Mouse (Mus musculus) C2C12 (cell line): ENCODE results near the gene Lnx1. TPM values are rescaled to one million over a fixed set of nuclear protein-coding genes. Genes with fewer than 3 reads are reported as not detected.

Experiments used
- H3K27me3 ChIP-seq: one replicate; pipeline ENCODE4 v1.6.1; 2011; ENCODE audit not compliant: control insufficient read depth, insufficient read depth, insufficient read length
- H3K36me3 ChIP-seq: one replicate; pipeline ENCODE4 v1.6.1; 2011; ENCODE audit not compliant: control insufficient read depth, insufficient read depth
- H3K4me3 ChIP-seq: one replicate; pipeline ENCODE4 v1.5.1; 2011; ENCODE audit warnings: mild to moderate bottlenecking, control low read depth; ENCODE audit not compliant: poor library complexity, insufficient read depth, severe bottlenecking
- H3K79me2 ChIP-seq: one replicate; pipeline ENCODE4 v1.6.1; 2011; ENCODE audit not compliant: control insufficient read depth, insufficient read depth
- H3K79me3 ChIP-seq: one replicate; pipeline ENCODE4 v1.6.1; 2011; ENCODE audit warnings: low read depth, control low read depth
- H3ac ChIP-seq: one replicate; pipeline ENCODE3; 2011; ENCODE audit warnings: low read depth; ENCODE audit not compliant: control insufficient read depth, insufficient read length
- CEBPB ChIP-seq: IDR thresholded peaks from one replicate; pipeline ENCODE4 v1.6.1; 2011; ENCODE audit warnings: low read depth, mild to moderate bottlenecking, control low read depth, moderate library complexity
- CTCF ChIP-seq: IDR thresholded peaks from one replicate; pipeline ENCODE4 v1.5.1; 2011; ENCODE audit not compliant: control insufficient read depth, insufficient read depth, insufficient read length
- FOSL1 ChIP-seq: IDR thresholded peaks from one replicate; pipeline ENCODE4 v1.8.0; 2011; ENCODE audit warnings: mild to moderate bottlenecking, low read length; ENCODE audit not compliant: poor library complexity, insufficient read depth, severe bottlenecking
- MAX ChIP-seq: IDR thresholded peaks from one replicate; pipeline ENCODE4 v1.6.1; 2011; ENCODE audit warnings: mild to moderate bottlenecking, control low read depth
- MYOD1 ChIP-seq: IDR thresholded peaks from one replicate; pipeline ENCODE4 v1.6.1; 2011; ENCODE audit warnings: low read depth; ENCODE audit not compliant: control insufficient read depth, insufficient read length
- MYOG ChIP-seq: IDR thresholded peaks from one replicate; pipeline ENCODE4 v1.6.1; 2011; ENCODE audit not compliant: control insufficient read depth, insufficient read length; ENCODE audit errors: extremely low read depth
- USF1 ChIP-seq: IDR thresholded peaks from one replicate; pipeline ENCODE4 v1.6.1; 2011; ENCODE audit warnings: low read depth, mild to moderate bottlenecking, control low read depth, moderate library complexity
- long read RNA-seq, 2 experiments: library from polyadenylated mRNA; unstranded; transcript quantifications; one replicate each; pipeline ENCODE4 v2.0.0; 2019 to 2020
- polyA plus RNA-seq: library from polyadenylated mRNA; unstranded; fragments of >200 nt; fragmentation: generic; extraction: Trizol; gene quantifications from one replicate; pipeline ENCODE4 v1.2.1, GENCODE M21; 2012; ENCODE audit warnings: missing spikeins

The Lnx1 gene
- polyA plus RNA-seq, result 0.02 TPM
- long read RNA-seq, experiment 1, result 0 reads
- long read RNA-seq, experiment 2, result 0 reads

DNA sequence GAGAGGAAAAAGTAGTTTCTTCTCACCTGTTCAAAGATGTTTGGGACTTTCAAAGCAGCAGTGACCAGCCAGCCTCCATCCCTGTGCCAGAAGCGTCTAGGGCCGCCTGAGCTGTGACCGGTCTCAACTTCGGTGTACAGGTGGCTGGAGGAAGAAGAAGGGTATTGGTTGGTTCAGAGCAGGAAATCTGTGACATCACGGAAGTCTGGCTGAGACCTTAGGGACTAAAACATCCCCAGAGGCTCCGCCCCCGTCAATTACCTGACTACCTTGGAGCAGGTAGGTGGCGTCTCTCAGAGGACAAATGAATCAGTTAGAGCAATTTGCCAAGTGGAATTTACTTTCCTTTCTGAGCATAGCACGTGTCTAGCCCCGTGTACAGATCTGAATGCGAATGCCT is at the start of gene Lnx1:
Lnx1 (minus strand) TSS at position 147 of the 400 bp plus-strand sequence.
- no peaks in the 10 kb centered on the region for H3K79me2 ChIP-seq
- H3K79me3 ChIP-seq, result no peaks in the 10 kb centered on the region
- no peak within 1 kb of the TSS for H3K4me3 ChIP-seq
- no peaks in the 10 kb centered on the region for H3K27me3 ChIP-seq
- no peak within 1 kb of the TSS for H3ac ChIP-seq
- TF ChIP-seq MAX, result no peak
- TF ChIP-seq MYOD1, result no peak
- TF ChIP-seq USF1, result no peak
- TF ChIP-seq MYOG, result no peak
- no peak for TF ChIP-seq CEBPB
- no peak for TF ChIP-seq FOSL1
- TF ChIP-seq CTCF, result no peak
- no peaks in the 10 kb centered on the region for H3K36me3 ChIP-seq

DNA sequence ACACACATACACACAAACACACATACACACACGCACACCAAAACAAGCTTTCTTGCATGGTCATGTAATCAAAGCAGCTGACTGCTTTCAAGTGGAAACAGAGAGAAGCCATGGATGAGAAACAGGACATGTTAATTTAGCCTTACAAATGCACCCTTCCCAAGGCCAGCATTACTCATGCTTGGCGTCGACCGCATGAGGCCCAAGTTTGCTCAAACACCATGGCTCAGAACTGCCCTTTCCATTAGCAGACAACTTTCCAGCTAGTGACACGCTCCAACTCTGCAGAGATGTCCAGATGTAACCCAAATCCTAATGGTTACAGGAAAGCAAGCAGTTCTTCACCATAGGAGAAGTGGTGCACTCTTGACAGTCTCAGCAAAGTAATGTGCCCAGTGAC is 47.8 kb upstream of the Lnx1 start:
- TF ChIP-seq USF1 (no peak), CTCF (no peak), MAX (no peak), CEBPB (no peak), MYOG (no peak), MYOD1 (no peak), FOSL1 (no peak)
- H3K27me3 ChIP-seq, result no peaks in the 10 kb centered on the region
- H3K79me2 ChIP-seq, result no peaks in the 10 kb centered on the region

DNA sequence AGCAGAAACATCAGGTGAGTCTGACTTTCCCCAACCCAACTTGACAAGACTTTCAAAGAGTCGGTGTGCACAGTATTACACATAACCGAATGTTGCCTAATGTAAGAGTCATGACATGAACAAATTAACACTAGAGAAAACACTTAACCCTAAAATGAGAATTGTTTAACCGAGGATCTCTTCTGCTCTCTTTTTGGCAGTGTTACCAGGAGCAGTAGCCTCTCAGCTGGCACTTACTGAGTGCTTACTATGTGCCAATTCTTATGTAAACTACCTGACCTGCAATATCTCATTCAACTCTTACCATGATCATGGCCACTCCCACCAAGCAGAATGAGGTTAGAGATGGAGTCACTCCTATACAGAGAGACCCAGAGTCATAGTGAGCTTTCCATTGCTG is 44.8 kb upstream of the Lnx1 start:
- H3K79me3 ChIP-seq, result no peaks in the 10 kb centered on the region

More for the DNA sequence above, 47.8 kb upstream of the Lnx1 start:
- Histone ChIP-seq H3K4me3 (no peak overlapping the region), H3K79me3 (no peaks in the 10 kb centered on the region), H3K36me3 (no peaks in the 10 kb centered on the region), H3ac (no peak overlapping the region)

DNA sequence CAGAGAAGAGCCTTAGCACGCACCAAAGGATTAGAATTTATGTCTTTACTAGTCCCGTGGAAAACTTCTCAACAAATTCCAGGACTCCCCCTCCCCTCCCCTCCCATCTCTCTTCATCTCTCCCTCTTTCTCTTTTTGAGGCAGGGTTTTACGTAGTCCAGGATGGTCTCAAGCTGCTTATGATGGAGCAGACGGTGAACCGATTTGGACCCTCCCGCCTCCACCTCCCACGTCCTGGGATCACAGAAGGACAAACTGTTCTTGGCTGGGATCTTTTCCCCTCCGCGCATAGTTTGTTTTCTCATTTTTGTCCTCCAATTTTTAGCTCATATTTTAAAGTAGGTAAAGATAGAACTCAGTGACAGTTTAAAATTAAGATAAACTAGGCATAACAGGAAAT is 38.2 kb upstream of the Lnx1 start:
- Histone ChIP-seq H3K79me3 (no peaks in the 10 kb centered on the region), H3K36me3 (no peaks in the 10 kb centered on the region), H3K79me2 (no peaks in the 10 kb centered on the region), H3K4me3 (no peak overlapping the region), H3ac (no peak overlapping the region), H3K27me3 (no peaks in the 10 kb centered on the region)
- no peak for TF ChIP-seq CEBPB

More for the DNA sequence above, 44.8 kb upstream of the Lnx1 start:
- no peak overlapping the region for H3ac ChIP-seq
- no peaks in the 10 kb centered on the region for H3K79me2 ChIP-seq
- no peaks in the 10 kb centered on the region for H3K36me3 ChIP-seq
- TF ChIP-seq CEBPB, result no peak
- TF ChIP-seq CTCF, result no peak
- no peak for TF ChIP-seq FOSL1
- no peak for TF ChIP-seq MAX
- no peak for TF ChIP-seq MYOG
- no peak for TF ChIP-seq USF1
- TF ChIP-seq MYOD1, result no peak
- H3K27me3 ChIP-seq, result no peaks in the 10 kb centered on the region
- H3K4me3 ChIP-seq, result no peak overlapping the region

DNA sequence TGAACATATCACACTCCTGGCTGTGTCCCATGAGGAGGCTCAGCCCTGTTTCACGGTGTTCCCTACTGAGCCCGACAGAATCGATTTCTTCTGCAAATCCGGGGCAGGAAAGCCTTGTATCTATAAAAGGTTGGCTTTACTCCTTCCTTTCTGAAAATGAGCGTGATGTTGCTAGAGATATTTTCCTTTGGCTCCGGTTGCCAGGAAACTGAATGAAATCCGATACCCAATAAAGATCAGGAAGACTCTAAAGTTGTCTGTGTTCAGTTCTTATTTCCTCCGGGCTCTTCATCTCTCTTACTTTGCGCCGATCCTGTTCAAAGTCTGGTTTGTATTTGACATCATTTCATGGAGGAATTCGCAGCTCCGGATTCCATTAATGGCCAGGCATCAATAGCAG is 36.7 kb upstream of the Lnx1 start:
- TF ChIP-seq CEBPB, result no peak
- TF ChIP-seq USF1, result no peak
- TF ChIP-seq CTCF, result no peak
- TF ChIP-seq FOSL1, result no peak
- no peak for TF ChIP-seq MYOD1
- no peak for TF ChIP-seq MAX
- no peak for TF ChIP-seq MYOG
- Histone ChIP-seq H3K79me3 (no peaks in the 10 kb centered on the region), H3K79me2 (no peaks in the 10 kb centered on the region), H3K36me3 (no peaks in the 10 kb centered on the region), H3K4me3 (no peak overlapping the region), H3ac (no peak overlapping the region), H3K27me3 (no peaks in the 10 kb centered on the region)

DNA sequence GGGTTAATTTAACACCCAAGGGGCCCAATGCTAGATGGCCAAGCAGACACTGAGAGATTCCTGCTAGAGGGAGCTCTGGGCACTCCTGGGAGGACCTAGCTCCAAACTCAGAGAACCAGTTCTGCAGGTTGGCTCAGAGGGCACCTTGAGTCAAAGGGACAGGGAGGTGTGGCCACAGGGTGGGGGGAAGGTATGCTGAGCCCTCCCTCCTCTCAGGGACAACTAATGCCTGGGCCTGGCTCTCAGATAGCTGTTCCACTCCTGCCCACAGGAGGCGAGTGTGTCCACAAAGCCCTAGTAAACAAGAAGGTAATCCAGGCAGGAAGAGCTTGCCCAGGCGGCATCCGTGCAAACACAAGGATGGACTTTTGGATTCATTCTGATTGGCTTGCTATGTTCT is 35.6 kb upstream of the Lnx1 start:
- H3K79me3 ChIP-seq, result no peaks in the 10 kb centered on the region
- no peak overlapping the region for H3K4me3 ChIP-seq
- no peaks in the 10 kb centered on the region for H3K79me2 ChIP-seq
- no peak overlapping the region for H3ac ChIP-seq
- no peaks in the 10 kb centered on the region for H3K36me3 ChIP-seq
- TF ChIP-seq CEBPB, result no peak
- TF ChIP-seq CTCF, result no peak
- TF ChIP-seq MAX, result no peak
- TF ChIP-seq FOSL1, result no peak
- no peak for TF ChIP-seq USF1
- TF ChIP-seq MYOG, result no peak
- TF ChIP-seq MYOD1, result no peak
- no peaks in the 10 kb centered on the region for H3K27me3 ChIP-seq
